Comparison of ENCODE assay signal across 8 mouse cellular contexts in the genomic region with DNA sequence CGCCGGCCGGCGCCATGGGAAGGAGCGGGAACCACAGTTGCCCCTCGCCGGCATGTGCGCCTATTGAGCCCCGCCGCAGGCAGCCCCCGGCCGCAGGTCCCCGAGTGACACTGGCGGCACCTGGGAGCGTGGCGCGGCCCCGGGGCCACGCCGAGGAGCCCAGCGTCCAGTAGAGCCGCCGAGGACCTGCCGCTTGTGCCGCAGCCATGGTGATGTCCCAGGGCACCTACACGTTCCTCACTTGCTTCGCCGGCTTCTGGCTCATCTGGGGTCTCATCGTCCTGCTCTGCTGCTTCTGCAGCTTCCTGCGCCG. TPM values are rescaled to one million over a fixed set of nuclear protein-coding genes. Genes with fewer than 3 reads are reported as not detected.
DNase-seq lines count a peak whose midpoint lies in the region; ATAC-seq and TF ChIP-seq lines count a peak whose summit lies in the region.

No protein-coding gene starts in this region.

- peak overlapping the region; percentile 34; the same call in 1 of the 2 replicates for H3K9ac ChIP-seq in lung, postnatal 0 days (replicated peaks; ENCODE audit: low read depth)
- peak overlapping the region; percentile 51 for H3K9ac ChIP-seq in intestine, postnatal 0 days (ENCODE audit: low read depth, low read length)

- H3K4me1 ChIP-seq in lung, postnatal 0 days (ENCODE audit: insufficient read depth, low read depth, low read length): peaks cover 14% of the 10 kb centered on the region; the same call in 1 of the 2 replicates
- H3K4me1 ChIP-seq in embryonic fibroblast, embryonic 13.5 days (ENCODE audit: control insufficient read depth, insufficient read depth, low read length): no peaks in the 10 kb centered on the region; the same call in 1 of the 2 replicates
- H3K4me1 ChIP-seq in intestine, postnatal 0 days (replicated peaks; ENCODE audit: control insufficient read depth, insufficient read depth, low read length): 0 out of 2 replicates have a peak, but pooled peaks cover 4% of the 10 kb centered on the region
- peaks cover 70% of the 10 kb centered on the region for H3K4me1 ChIP-seq in olfactory bulb, adult 2 months (ENCODE audit: control insufficient read depth, insufficient read depth, low read length)

- TF ChIP-seq POLR2A in embryonic fibroblast, embryonic 13.5 days (IDR thresholded peaks at IDR 0.05; ENCODE audit: low read depth, low read length): no peak
- TF ChIP-seq POLR2A in olfactory bulb, adult 2 months (IDR thresholded peaks at IDR 0.05; ENCODE audit: insufficient read depth, low read depth, low read length): no peak

- peak overlapping the region; percentile 99 for H3K4me2 ChIP-seq in lung, postnatal 0 days (replicated peaks; ENCODE audit: low read depth, low read length)
- peak overlapping the region; percentile 100 for H3K4me2 ChIP-seq in intestine, postnatal 0 days (replicated peaks; ENCODE audit: low read depth)

- no peak for TF ChIP-seq CTCF in lung, postnatal 0 days (IDR thresholded peaks at IDR 0.05)
- TF ChIP-seq CTCF in embryonic fibroblast, embryonic 13.5 days (IDR thresholded peaks at IDR 0.05; ENCODE audit: borderline replicate concordance, insufficient read depth, low read length): no peak
- no peak for TF ChIP-seq CTCF in intestine, postnatal 0 days (IDR thresholded peaks at IDR 0.05; ENCODE audit: low read depth)
- TF ChIP-seq CTCF in olfactory bulb, adult 2 months (IDR thresholded peaks at IDR 0.05; ENCODE audit: insufficient read depth, low read depth, low read length): no peak

- H3K9me3 ChIP-seq in lung, postnatal 0 days (ENCODE audit: low read length): no peaks in the 10 kb centered on the region
- no peaks in the 10 kb centered on the region for H3K9me3 ChIP-seq in intestine, postnatal 0 days (ENCODE audit: control insufficient read depth)

- H3K4me3 ChIP-seq in lung, postnatal 0 days (ENCODE audit: low read depth, low read length): peak overlapping the region; percentile 56
- peak overlapping the region; percentile 42 for H3K4me3 ChIP-seq in embryonic fibroblast, embryonic 13.5 days (ENCODE audit: insufficient read depth, low read length)
- peak overlapping the region; percentile 59 for H3K4me3 ChIP-seq in intestine, postnatal 0 days (ENCODE audit: low read depth, low read length)
- H3K4me3 ChIP-seq in olfactory bulb, adult 2 months (ENCODE audit: insufficient read depth, low read depth, low read length): peak overlapping the region; percentile 50

- H3K36me3 ChIP-seq in lung, postnatal 0 days (ENCODE audit: insufficient read depth, low read length): no peaks in the 10 kb centered on the region
- peaks cover 9% of the 10 kb centered on the region; the same call in 1 of the 2 replicates for H3K36me3 ChIP-seq in intestine, postnatal 0 days (ENCODE audit: control insufficient read depth, insufficient read depth)

- no peak overlapping the region; the same call in 1 of the 2 replicates for H3K27ac ChIP-seq in lung, postnatal 0 days (ENCODE audit: low read length)
- peak overlapping the region; percentile 18; the same call in 1 of the 2 replicates for H3K27ac ChIP-seq in embryonic fibroblast, embryonic 13.5 days (ENCODE audit: insufficient read depth, low read length)
- H3K27ac ChIP-seq in intestine, postnatal 0 days (ENCODE audit: low read depth, low read length): no peak overlapping the region; the same call in 1 of the 2 replicates
- H3K27ac ChIP-seq in olfactory bulb, adult 2 months (ENCODE audit: insufficient read depth, low read depth, low read length): peak overlapping the region; percentile 41

- H3K27me3 ChIP-seq in lung, postnatal 0 days (replicated peaks; ENCODE audit: insufficient read depth, low read length): peaks cover 7% of the 10 kb centered on the region; the same call in 1 of the 2 replicates
- H3K27me3 ChIP-seq in intestine, postnatal 0 days (replicated peaks; ENCODE audit: control insufficient read depth, insufficient read depth, low read length): peaks cover 11% of the 10 kb centered on the region; the same call in 1 of the 2 replicates

- no peak for TF ChIP-seq EP300 in lung, postnatal 0 days (IDR thresholded peaks at IDR 0.05)

- WGBS in lung, postnatal 0 days: 2% methylated on average over 30 of the region's 31 CpGs
- under 1% methylated on average over 31 of the region's 31 CpGs for WGBS in intestine, postnatal 0 days
- under 1% methylated on average over 31 of the region's 31 CpGs for WGBS in olfactory bulb, adult 2 months

- ATAC-seq in lung, postnatal 0 days: peak; percentile 6; the same call in 1 of the 2 replicates
- no peak; the same call in 1 of the 2 replicates for ATAC-seq in intestine, postnatal 0 days

- no peak for DNase-seq in lung, postnatal 0 days (ENCODE audit: low spot score)
- no peak for DNase-seq in lung, postnatal 25 days (ENCODE audit: low spot score)
- no peak for DNase-seq in left cerebral cortex, adult 9 months (ENCODE audit: low spot score in 2 of 2)
- DNase-seq in kidney, postnatal 10 days: no peak
- no peak for DNase-seq in cerebellum, adult 18-20 months

RNA-seq across cellular contexts. Expression of a gene that starts 7.7 kb away (rescaled TPM):
- polyA plus RNA-seq in lung, postnatal 0 days (2015; fragmentation: Nextera tagmentation; extraction: Ambion mirVana): 0.17 and 0.45 TPM in 2 replicates
- polyA plus RNA-seq in embryonic fibroblast, embryonic 13.5 days (2011; ENCODE audit: insufficient read length, low read depth, missing spikeins): 2.5 and 4.6 TPM in 2 replicates
- 0.14 and 0.27 TPM in 2 replicates for polyA plus RNA-seq in intestine, postnatal 0 days (2015; fragmentation: Nextera tagmentation; extraction: Ambion mirVana)
- polyA plus RNA-seq in olfactory bulb, adult 2 months (2012; ENCODE audit: insufficient read depth, insufficient read length, low replicate concordance, missing spikeins): not detected in 2 replicates

RNA-seq across cellular contexts. Expression of a gene that starts 16.1 kb away (rescaled TPM):
- polyA plus RNA-seq in lung, postnatal 0 days (2015; fragmentation: Nextera tagmentation; extraction: Ambion mirVana): 43.0 and 50.6 TPM in 2 replicates
- polyA plus RNA-seq in embryonic fibroblast, embryonic 13.5 days (2011; ENCODE audit: insufficient read length, low read depth, missing spikeins): 105 and 139 TPM in 2 replicates
- polyA plus RNA-seq in intestine, postnatal 0 days (2015; fragmentation: Nextera tagmentation; extraction: Ambion mirVana): 31.3 and 34.8 TPM in 2 replicates
- not detected in 2 replicates for polyA plus RNA-seq in olfactory bulb, adult 2 months (2012; ENCODE audit: insufficient read depth, insufficient read length, low replicate concordance, missing spikeins)

RNA-seq across cellular contexts. Expression of a gene that starts 26.9 kb away (rescaled TPM):
- polyA plus RNA-seq in lung, postnatal 0 days (2015; fragmentation: Nextera tagmentation; extraction: Ambion mirVana): 20.4 and 20.5 TPM in 2 replicates
- polyA plus RNA-seq in embryonic fibroblast, embryonic 13.5 days (2011; ENCODE audit: insufficient read length, low read depth, missing spikeins): 37.7 and 42.9 TPM in 2 replicates
- 10.5 and 11.4 TPM in 2 replicates for polyA plus RNA-seq in intestine, postnatal 0 days (2015; fragmentation: Nextera tagmentation; extraction: Ambion mirVana)
- 128 TPM in 1 of 2 replicates, not detected in the other for polyA plus RNA-seq in olfactory bulb, adult 2 months (2012; ENCODE audit: insufficient read depth, insufficient read length, low replicate concordance, missing spikeins)

RNA-seq across cellular contexts. Expression of a gene that starts 41.7 kb away (rescaled TPM):
- polyA plus RNA-seq in lung, postnatal 0 days (2015; fragmentation: Nextera tagmentation; extraction: Ambion mirVana): 109 and 111 TPM in 2 replicates
- 132 and 179 TPM in 2 replicates for polyA plus RNA-seq in embryonic fibroblast, embryonic 13.5 days (2011; ENCODE audit: insufficient read length, low read depth, missing spikeins)
- 131 and 142 TPM in 2 replicates for polyA plus RNA-seq in intestine, postnatal 0 days (2015; fragmentation: Nextera tagmentation; extraction: Ambion mirVana)
- polyA plus RNA-seq in olfactory bulb, adult 2 months (2012; ENCODE audit: insufficient read depth, insufficient read length, low replicate concordance, missing spikeins): not detected in 2 replicates

RNA-seq across cellular contexts. Expression of a gene that starts 45.2 kb away (rescaled TPM):
- polyA plus RNA-seq in lung, postnatal 0 days (2015; fragmentation: Nextera tagmentation; extraction: Ambion mirVana): not detected in 2 replicates
- polyA plus RNA-seq in embryonic fibroblast, embryonic 13.5 days (2011; ENCODE audit: insufficient read length, low read depth, missing spikeins): not detected in 2 replicates
- 1.2 and 2.3 TPM in 2 replicates for polyA plus RNA-seq in intestine, postnatal 0 days (2015; fragmentation: Nextera tagmentation; extraction: Ambion mirVana)
- not detected in 2 replicates for polyA plus RNA-seq in olfactory bulb, adult 2 months (2012; ENCODE audit: insufficient read depth, insufficient read length, low replicate concordance, missing spikeins)

Comparison
In these comparisons a context has a peak if more than half of its experiments do, and no peak if none do; other contexts are left out.
1. H3K27ac ChIP-seq: peak in embryonic fibroblast, embryonic 13.5 days (single experiment) and olfactory bulb, adult 2 months (single experiment); none in lung, postnatal 0 days (single experiment) and intestine, postnatal 0 days (single experiment).
2. Peak in every context shown above with its lines, with median percentiles within 50 percentile points of each other: H3K4me3 ChIP-seq.